Mouse (Mus musculus): Measurements from ENCODE around the gene Nup205.

GRCm38 (mm10) chr6:35133579-35134488, 43.4 kb upstream of the Nup205 start, which contains the start of gene Cnot4:
- TF ChIP-seq GATA1 (IDR thresholded peaks at IDR 0.05; ENCODE audit: borderline replicate concordance, low read length) (no peak), FLI1 (IDR thresholded peaks at IDR 0.05; ENCODE audit: low read length) (no peak)
